Mouse (Mus musculus) CH12.LX (cell line): ENCODE data around the gene Dab1.

Experiments used
- BHLHE40 ChIP-seq: IDR thresholded peaks from 2 replicates; pipeline ENCODE4 v1.6.1; 2011; ENCODE audit warnings: mild to moderate bottlenecking, low read depth, low read length, improper control_type of control experiment
- CHD2 ChIP-seq: IDR thresholded peaks from 2 replicates; pipeline ENCODE4 v1.6.1; 2011; ENCODE audit warnings: low read length, improper control_type of control experiment
- CTCF ChIP-seq, 2 experiments: IDR thresholded peaks in 1 of 2; conservative IDR thresholded peaks in 1 of 2; 2 replicates each; pipeline ENCODE4 v1.5.1; 2011 to 2012; ENCODE audit warnings: low read depth in 2 of 2, low read length in 2 of 2, improper control_type of control experiment in 1 of 2, inconsistent platforms in 1 of 2, mild to moderate bottlenecking in 1 of 2, moderate library complexity in 1 of 2
- IRF4 ChIP-seq: IDR thresholded peaks from 2 replicates; pipeline ENCODE4 v1.6.1; 2014; ENCODE audit warnings: low read depth, mild to moderate bottlenecking, inconsistent platforms, low read length, improper control_type of control experiment
- MAFK ChIP-seq: IDR thresholded peaks from 2 replicates; pipeline ENCODE4 v1.6.1; 2011; ENCODE audit warnings: low read length, improper control_type of control experiment; ENCODE audit not compliant: insufficient replicate concordance
- MAX ChIP-seq: IDR thresholded peaks from 2 replicates; pipeline ENCODE4 v1.6.1; 2011; ENCODE audit warnings: low read length, improper control_type of control experiment
- POLR2A ChIP-seq: IDR thresholded peaks from 2 replicates; pipeline ENCODE4 v1.6.1; 2011; ENCODE audit warnings: low read depth, mild to moderate bottlenecking, improper control_type of control experiment, low read length
- TBP ChIP-seq: conservative IDR thresholded peaks from 2 replicates; pipeline ENCODE4 v1.6.1; 2011; ENCODE audit warnings: low read depth, low read length, improper control_type of control experiment
- USF1 ChIP-seq: IDR thresholded peaks from 2 replicates; pipeline ENCODE4 v1.6.1; 2014; ENCODE audit warnings: low read depth, mild to moderate bottlenecking, inconsistent platforms, low read length, improper control_type of control experiment
- ZC3H11A ChIP-seq: IDR thresholded peaks from 2 replicates; pipeline ENCODE4 v1.6.1; 2012; ENCODE audit warnings: low read depth, mild to moderate bottlenecking, inconsistent platforms, low read length, improper control_type of control experiment
- ZNF384 ChIP-seq: IDR thresholded peaks from 2 replicates; pipeline ENCODE4 v1.6.1; 2012; ENCODE audit warnings: low read depth, low read length, improper control_type of control experiment, inconsistent platforms

- no peak for TF ChIP-seq USF1
- no peak for TF ChIP-seq ZNF384
- TF ChIP-seq MAX: no peak
- TF ChIP-seq POLR2A: no peak
- no peak for TF ChIP-seq CTCF (conservative IDR thresholded peaks at IDR 0.05 in 1 of 2, IDR thresholded peaks at IDR 0.05 in 1 of 2; ENCODE audit: low read depth in 2 of 2, low read length in 2 of 2)
- TF ChIP-seq IRF4: no peak
- no peak for TF ChIP-seq TBP
- TF ChIP-seq MAFK: no peak
- TF ChIP-seq BHLHE40: no peak
- no peak for TF ChIP-seq ZC3H11A
- no peak for TF ChIP-seq CHD2
These were observed 66.0 kb downstream of the Dab1 start for GRCm38 (mm10) chr4:103685136-103685535.
